Mouse (Mus musculus): Measurements from ENCODE around the gene Cadm4. TPM values are rescaled to one million over a fixed set of nuclear protein-coding genes. Genes with fewer than 3 reads are reported as not detected.
"Not testable (repeated sequence)": the region's sequence is repeated elsewhere in the genome, so short reads cannot be mapped to it uniquely, and the experiment has no call there.

Gene Cadm4
- polyA plus RNA-seq, 1 experiment from 2014 or later = 6.6 TPM

- Histone ChIP-seq H3K4me3 (ENCODE audit: low read length) (peak overlapping the region; percentile 79), H3K9me3 (ENCODE audit: low read length) (no peaks in the 10 kb centered on the region), H3K4me1 (ENCODE audit: insufficient read depth, low read length) (peaks cover 27% of the 10 kb centered on the region), H3K4me2 (replicated peaks; ENCODE audit: low read depth, low read length) (peak overlapping the region; percentile 96), H3K27ac (ENCODE audit: low read length) (peak overlapping the region; percentile 99), H3K36me3 (ENCODE audit: insufficient read depth, low read length) (no peaks in the 10 kb centered on the region), H3K27me3 (ENCODE audit: insufficient read depth, low read length) (no peaks in the 10 kb centered on the region), H3K9ac (replicated peaks; ENCODE audit: low read length) (peak overlapping the region; percentile 99; the same call in 1 of the 2 replicates)
- WGBS = 15% methylated on average over 3 of the region's 3 CpGs
- ATAC-seq (ENCODE audit: low FRiP score, low TSS enrichment) = no peak
Observed at GRCm38 (mm10) chr7:24506065-24506459, 24.2 kb downstream of the Cadm4 start.

GRCm38 (mm10) chr7:24506476-24506837 is 24.6 kb downstream of the Cadm4 start:
- H3K4me1 ChIP-seq (ENCODE audit: insufficient read depth, low read length) = peaks cover 27% of the 10 kb centered on the region
- H3K27ac ChIP-seq (ENCODE audit: low read length) = peak overlapping the region; percentile 99
- H3K9me3 ChIP-seq (ENCODE audit: low read length) = no peaks in the 10 kb centered on the region
- no peaks in the 10 kb centered on the region for H3K27me3 ChIP-seq (ENCODE audit: insufficient read depth, low read length)
- peak overlapping the region; percentile 79 for H3K4me3 ChIP-seq (ENCODE audit: low read length)
- ATAC-seq (ENCODE audit: low FRiP score, low TSS enrichment) = no peak
- peak overlapping the region; percentile 96 for H3K4me2 ChIP-seq (replicated peaks; ENCODE audit: low read depth, low read length)
- 1% methylated on average over 12 of the region's 12 CpGs for WGBS
- peak overlapping the region; percentile 99 for H3K9ac ChIP-seq (replicated peaks; ENCODE audit: low read length)
- no peaks in the 10 kb centered on the region for H3K36me3 ChIP-seq (ENCODE audit: insufficient read depth, low read length)

GRCm38 (mm10) chr7:24506838-24507725 is 25.3 kb downstream of the Cadm4 start, which contains the start of gene Zfp428:
TSS of gene Zfp428 (plus strand) at chr7:24507006.
- 0 out of 2 replicates have a peak, but pooled peaks cover 4% of the 10 kb centered on the region for H3K36me3 ChIP-seq (ENCODE audit: insufficient read depth, low read length)
- WGBS = under 1% methylated on average over 81 of the region's 84 CpGs
- ATAC-seq (ENCODE audit: low FRiP score, low TSS enrichment) = peak; percentile 94

GRCm38 (mm10) chr7:24507726-24508114 is 25.9 kb downstream of the Cadm4 start:
- peak overlapping the region; percentile 96 for H3K4me2 ChIP-seq (replicated peaks; ENCODE audit: low read depth, low read length)
- H3K27me3 ChIP-seq (ENCODE audit: insufficient read depth, low read length) = no peaks in the 10 kb centered on the region
- peak overlapping the region; percentile 99 for H3K27ac ChIP-seq (ENCODE audit: low read length)
- H3K36me3 ChIP-seq (ENCODE audit: insufficient read depth, low read length) = 0 out of 2 replicates have a peak, but pooled peaks cover 6% of the 10 kb centered on the region
- H3K9ac ChIP-seq (replicated peaks; ENCODE audit: low read length) = peak overlapping the region; percentile 99
- no peaks in the 10 kb centered on the region for H3K9me3 ChIP-seq (ENCODE audit: low read length)
- peaks cover 27% of the 10 kb centered on the region for H3K4me1 ChIP-seq (ENCODE audit: insufficient read depth, low read length)
- H3K4me3 ChIP-seq (ENCODE audit: low read length) = peak overlapping the region; percentile 79
- under 1% methylated on average over 20 of the region's 20 CpGs for WGBS
- peak; percentile 21; the same call in 1 of the 2 replicates for ATAC-seq (ENCODE audit: low FRiP score, low TSS enrichment)

More at GRCm38 (mm10) chr7:24506838-24507725, 25.3 kb downstream of the Cadm4 start, which contains the start of gene Zfp428:
- Histone ChIP-seq H3K9ac (replicated peaks; ENCODE audit: low read length) (peak within 1 kb of the TSS; percentile 99), H3K4me2 (replicated peaks; ENCODE audit: low read depth, low read length) (peak within 1 kb of the TSS; percentile 96), H3K27ac (ENCODE audit: low read length) (peak within 1 kb of the TSS; percentile 99), H3K4me3 (ENCODE audit: low read length) (peak within 1 kb of the TSS; percentile 79), H3K9me3 (ENCODE audit: low read length) (no peaks in the 10 kb centered on the region), H3K4me1 (ENCODE audit: insufficient read depth, low read length) (peaks cover 27% of the 10 kb centered on the region), H3K27me3 (ENCODE audit: insufficient read depth, low read length) (no peaks in the 10 kb centered on the region)

GRCm38 (mm10) chr7:24512355-24512754 is 30.5 kb downstream of the Cadm4 start, which contains the start of gene AC161166.1:
TSS of gene AC161166.1 (minus strand) at chr7:24512455.
- Histone ChIP-seq H3K27me3 (ENCODE audit: insufficient read depth, low read length) (no peaks in the 10 kb centered on the region), H3K9ac (replicated peaks; ENCODE audit: low read length) (no peak within 1 kb of the TSS), H3K4me2 (replicated peaks; ENCODE audit: low read depth, low read length) (no peak within 1 kb of the TSS), H3K4me1 (ENCODE audit: insufficient read depth, low read length) (peaks cover 7% of the 10 kb centered on the region), H3K9me3 (ENCODE audit: low read length) (no peaks in the 10 kb centered on the region), H3K4me3 (ENCODE audit: low read length) (no peak within 1 kb of the TSS), H3K27ac (ENCODE audit: low read length) (no peak within 1 kb of the TSS), H3K36me3 (ENCODE audit: insufficient read depth, low read length) (peaks cover 20% of the 10 kb centered on the region)
- no peak for ATAC-seq (ENCODE audit: low FRiP score, low TSS enrichment)
- WGBS = 90% methylated on average over 7 of the region's 7 CpGs

GRCm38 (mm10) chr7:24516319-24516718 is 34.5 kb downstream of the Cadm4 start:
- 77% methylated on average over 8 of the region's 8 CpGs for WGBS
- not testable (repeated sequence) for H3K9me3 ChIP-seq (ENCODE audit: low read length); H3K9ac ChIP-seq (replicated peaks; ENCODE audit: low read length); H3K4me1 ChIP-seq (ENCODE audit: insufficient read depth, low read length); H3K4me3 ChIP-seq (ENCODE audit: low read length); H3K27ac ChIP-seq (ENCODE audit: low read length); H3K27me3 ChIP-seq (ENCODE audit: insufficient read depth, low read length); ATAC-seq (ENCODE audit: low FRiP score, low TSS enrichment); H3K4me2 ChIP-seq (replicated peaks; ENCODE audit: low read depth, low read length)
- peaks cover 20% of the 10 kb centered on the region for H3K36me3 ChIP-seq (ENCODE audit: insufficient read depth, low read length)

- Histone ChIP-seq H3K9ac (replicated peaks; ENCODE audit: low read length) (no peak overlapping the region), H3K4me1 (ENCODE audit: insufficient read depth, low read length) (no peaks in the 10 kb centered on the region), H3K27ac (ENCODE audit: low read length) (no peak overlapping the region), H3K4me3 (ENCODE audit: low read length) (no peak overlapping the region), H3K4me2 (replicated peaks; ENCODE audit: low read depth, low read length) (no peak overlapping the region), H3K36me3 (ENCODE audit: insufficient read depth, low read length) (peaks cover 17% of the 10 kb centered on the region), H3K9me3 (ENCODE audit: low read length) (no peaks in the 10 kb centered on the region), H3K27me3 (ENCODE audit: insufficient read depth, low read length) (no peaks in the 10 kb centered on the region)
- 53% methylated on average over 5 of the region's 5 CpGs for WGBS
- ATAC-seq (ENCODE audit: low FRiP score, low TSS enrichment) = no peak
Observed at GRCm38 (mm10) chr7:24517077-24517476, 35.3 kb downstream of the Cadm4 start.

- H3K27ac ChIP-seq (ENCODE audit: low read length) = no peak overlapping the region
- no peaks in the 10 kb centered on the region for H3K4me1 ChIP-seq (ENCODE audit: insufficient read depth, low read length)
- H3K27me3 ChIP-seq (ENCODE audit: insufficient read depth, low read length) = no peaks in the 10 kb centered on the region
- H3K4me2 ChIP-seq (replicated peaks; ENCODE audit: low read depth, low read length) = no peak overlapping the region
- no peak overlapping the region for H3K4me3 ChIP-seq (ENCODE audit: low read length)
- no peak for ATAC-seq (ENCODE audit: low FRiP score, low TSS enrichment)
- H3K9ac ChIP-seq (replicated peaks; ENCODE audit: low read length) = no peak overlapping the region
- no peaks in the 10 kb centered on the region for H3K9me3 ChIP-seq (ENCODE audit: low read length)
- peaks cover 14% of the 10 kb centered on the region for H3K36me3 ChIP-seq (ENCODE audit: insufficient read depth, low read length)
- 67% methylated on average over 6 of the region's 6 CpGs for WGBS
Observed at GRCm38 (mm10) chr7:24517654-24518053, 35.8 kb downstream of the Cadm4 start.

- no peak overlapping the region for H3K4me2 ChIP-seq (replicated peaks; ENCODE audit: low read depth, low read length)
- no peak overlapping the region for H3K27ac ChIP-seq (ENCODE audit: low read length)
- no peak for ATAC-seq (ENCODE audit: low FRiP score, low TSS enrichment)
- H3K36me3 ChIP-seq (ENCODE audit: insufficient read depth, low read length) = peaks cover 14% of the 10 kb centered on the region
- H3K9me3 ChIP-seq (ENCODE audit: low read length) = no peaks in the 10 kb centered on the region
- no peak overlapping the region for H3K9ac ChIP-seq (replicated peaks; ENCODE audit: low read length)
- no peaks in the 10 kb centered on the region for H3K27me3 ChIP-seq (ENCODE audit: insufficient read depth, low read length)
- 60% methylated on average over 3 of the region's 3 CpGs for WGBS
- H3K4me3 ChIP-seq (ENCODE audit: low read length) = no peak overlapping the region
- no peaks in the 10 kb centered on the region for H3K4me1 ChIP-seq (ENCODE audit: insufficient read depth, low read length)
Observed at GRCm38 (mm10) chr7:24519130-24519529, 37.3 kb downstream of the Cadm4 start.

- H3K4me3 ChIP-seq (ENCODE audit: low read length); ATAC-seq (ENCODE audit: low FRiP score, low TSS enrichment); H3K9me3 ChIP-seq (ENCODE audit: low read length); H3K4me1 ChIP-seq (ENCODE audit: insufficient read depth, low read length); H3K36me3 ChIP-seq (ENCODE audit: insufficient read depth, low read length); H3K4me2 ChIP-seq (replicated peaks; ENCODE audit: low read depth, low read length); H3K27me3 ChIP-seq (ENCODE audit: insufficient read depth, low read length); H3K9ac ChIP-seq (replicated peaks; ENCODE audit: low read length); H3K27ac ChIP-seq (ENCODE audit: low read length): not testable (repeated sequence)
- 88% methylated on average over 9 of the region's 10 CpGs for WGBS
Observed at GRCm38 (mm10) chr7:24520054-24520453, 38.2 kb downstream of the Cadm4 start.

Measured in kidney, embryonic 16.5 days (tissue).